ENCODE assay signal across 27 mouse cellular contexts in the genomic region with DNA sequence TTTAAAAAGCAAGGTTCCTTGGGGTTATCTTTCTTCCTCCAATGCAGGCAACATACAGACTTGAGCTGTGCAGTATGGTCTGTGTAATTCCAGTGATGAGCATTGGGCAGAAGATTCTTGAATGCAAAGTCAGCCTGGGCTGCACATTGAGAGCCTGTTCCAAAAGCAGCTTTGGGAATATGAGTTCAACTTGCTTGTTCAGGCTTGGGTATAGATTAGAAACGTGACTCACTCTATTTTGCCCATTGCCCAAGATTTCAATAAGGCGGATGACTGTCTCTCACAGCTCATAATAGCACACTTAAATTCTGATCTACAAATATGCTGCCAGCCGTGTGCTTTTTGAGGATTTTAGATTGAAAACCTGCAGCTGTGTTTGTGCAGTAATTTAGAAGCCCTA. TPM values are rescaled to one million over a fixed set of nuclear protein-coding genes. Genes with fewer than 3 reads are reported as not detected.
DNase-seq lines count a peak whose midpoint lies in the region; ATAC-seq and TF ChIP-seq lines count a peak whose summit lies in the region.
"Had no signal": no experiment of that assay in that cellular context is flagged by ENCODE, and none has a peak within 500 bp of the region (broad histone marks: within the 10 kb centered on the region; RNA-seq: fewer than 3 reads in every experiment).

No protein-coding gene starts in this region.

- no peak overlapping the region for H3K4me3 ChIP-seq in forebrain, embryonic 14.5 days (ENCODE audit: low read depth, low read length)
- H3K4me3 ChIP-seq in forebrain, embryonic 10.5 days: no peak overlapping the region
- H3K4me3 ChIP-seq in forebrain, postnatal 0 days (ENCODE audit: low read depth, low read length): no peak overlapping the region
- H3K4me3 ChIP-seq: embryonic facial prominence, embryonic 15.5 days; erythroblast, embryonic 14.5 days; gastrocnemius, adult 2 months; heart, embryonic 10.5 days; hindbrain, embryonic 13.5 days; intestine, embryonic 15.5 days had no signal

- TF ChIP-seq CTCF in forebrain, postnatal 0 days (IDR thresholded peaks at IDR 0.05; ENCODE audit: low read depth): no peak

- H3K9me3 ChIP-seq in forebrain, embryonic 14.5 days (replicated peaks; ENCODE audit: control insufficient read depth, low read length): no peaks in the 10 kb centered on the region
- no peaks in the 10 kb centered on the region for H3K9me3 ChIP-seq in forebrain, embryonic 10.5 days
- H3K9me3 ChIP-seq in forebrain, postnatal 0 days (ENCODE audit: low read length): no peaks in the 10 kb centered on the region
- H3K9me3 ChIP-seq: embryonic facial prominence, embryonic 15.5 days; heart, embryonic 10.5 days; hindbrain, embryonic 13.5 days; intestine, embryonic 15.5 days had no signal

- no peaks in the 10 kb centered on the region for H3K4me1 ChIP-seq in forebrain, embryonic 14.5 days (ENCODE audit: control insufficient read depth, insufficient read depth, low read length)
- H3K4me1 ChIP-seq in forebrain, embryonic 10.5 days: no peaks in the 10 kb centered on the region
- H3K4me1 ChIP-seq in forebrain, postnatal 0 days (ENCODE audit: insufficient read depth): no peaks in the 10 kb centered on the region
- H3K4me1 ChIP-seq: embryonic facial prominence, embryonic 15.5 days; heart, embryonic 10.5 days; hindbrain, embryonic 13.5 days; intestine, embryonic 15.5 days had no signal

- H3K27ac ChIP-seq in forebrain, embryonic 14.5 days (ENCODE audit: low read depth, low read length): no peak overlapping the region
- H3K27ac ChIP-seq in forebrain, embryonic 10.5 days: no peak overlapping the region
- H3K27ac ChIP-seq in forebrain, postnatal 0 days (ENCODE audit: low read depth, low read length): no peak overlapping the region
- H3K27ac ChIP-seq: embryonic facial prominence, embryonic 15.5 days; gastrocnemius, adult 2 months; heart, embryonic 10.5 days; hindbrain, embryonic 13.5 days; hindbrain, postnatal 0 days; intestine, embryonic 15.5 days had no signal

- no peaks in the 10 kb centered on the region for H3K36me3 ChIP-seq in forebrain, embryonic 14.5 days (ENCODE audit: control insufficient read depth, insufficient read depth, low read length)
- no peaks in the 10 kb centered on the region for H3K36me3 ChIP-seq in forebrain, embryonic 10.5 days (replicated peaks)
- no peaks in the 10 kb centered on the region for H3K36me3 ChIP-seq in forebrain, postnatal 0 days (ENCODE audit: insufficient read depth)
- H3K36me3 ChIP-seq: embryonic facial prominence, embryonic 15.5 days; heart, embryonic 10.5 days; hindbrain, embryonic 13.5 days; intestine, embryonic 15.5 days had no signal

- H3K27me3 ChIP-seq in forebrain, embryonic 14.5 days (replicated peaks; ENCODE audit: control insufficient read depth, insufficient read depth, low read length): no peaks in the 10 kb centered on the region
- H3K27me3 ChIP-seq in forebrain, embryonic 10.5 days (ENCODE audit: poor library complexity, severe bottlenecking): no peaks in the 10 kb centered on the region
- H3K27me3 ChIP-seq in forebrain, postnatal 0 days (ENCODE audit: insufficient read depth, low read length): no peaks in the 10 kb centered on the region
- H3K27me3 ChIP-seq: embryonic facial prominence, embryonic 15.5 days; hindbrain, embryonic 13.5 days; intestine, embryonic 15.5 days; Patski had no signal

- DNase-seq in forebrain, embryonic 14.5 days (ENCODE audit: low spot score): peak; percentile 15
- DNase-seq in forebrain, embryonic 10.5 days (ENCODE audit: extremely low spot score, low spot score): no peak
- DNase-seq in heart, adult 11 months: peak; percentile 18
- no peak for DNase-seq in heart, postnatal 25 days (ENCODE audit: low spot score)
- peak; percentile 70 for DNase-seq in brain, adult 2 months (ENCODE audit: low read depth, low spot score)
- DNase-seq in forebrain, postnatal 0 days: peak; percentile 43
- no peak for DNase-seq in gastrocnemius, postnatal 4 days (ENCODE audit: low spot score in 2 of 2)
- DNase-seq: adrenal gland, adult 2 months; adrenal gland, postnatal 25 days; cerebellum, adult 11 months; cerebellum, adult 8-10 months; cerebellum, postnatal 14 days; embryo, embryonic 11 days; gastrocnemius, adult 2 months; gastrocnemius, postnatal 25 days; heart, adult 18-20 months; heart, postnatal 10 days; kidney, adult 18-20 months had no signal

- intact Hi-C loops in heart, postnatal 25 days (cut with DNase I): no loop called here

- no peak overlapping the region for H3K9ac ChIP-seq in forebrain, embryonic 14.5 days (ENCODE audit: low read length)
- H3K9ac ChIP-seq in forebrain, postnatal 0 days: no peak overlapping the region
- H3K9ac ChIP-seq: embryonic facial prominence, embryonic 15.5 days; hindbrain, embryonic 13.5 days; intestine, embryonic 15.5 days had no signal

- WGBS in forebrain, embryonic 14.5 days: 64% methylated on average over 3 of the region's 3 CpGs
- WGBS in forebrain, embryonic 10.5 days: 75% methylated on average over 3 of the region's 3 CpGs
- WGBS in forebrain, postnatal 0 days: 44% methylated on average over 3 of the region's 3 CpGs

- no peak for ATAC-seq in forebrain, embryonic 14.5 days
- ATAC-seq in forebrain, postnatal 0 days: peak; percentile 77
- ATAC-seq: activated CD4-positive, CD25-positive, alpha-beta regulatory T cell, adult 4 months; hindbrain, postnatal 0 days; intestine, embryonic 15.5 days; Patski had no signal

- no peak overlapping the region for H3K4me2 ChIP-seq in forebrain, embryonic 14.5 days (ENCODE audit: low read length)
- no peak overlapping the region for H3K4me2 ChIP-seq in forebrain, postnatal 0 days (ENCODE audit: low read depth)
- H3K4me2 ChIP-seq: embryonic facial prominence, embryonic 15.5 days; hindbrain, embryonic 13.5 days; intestine, embryonic 15.5 days had no signal

RNA-seq across cellular contexts. Expression of gene Thrb, which starts 18.3 kb away (rescaled TPM):
- 0.73 and 1.2 TPM in 2 replicates for polyA plus RNA-seq in forebrain, embryonic 14.5 days (2014; fragmentation: Nextera tagmentation; extraction: Ambion mirVana)
- polyA plus RNA-seq in forebrain, embryonic 10.5 days (2016; fragmentation: Nextera tagmentation; extraction: Ambion mirVana): 0.73 and 0.74 TPM in 2 replicates
- 10 to 100 TPM; 23.8 to 26.3 TPM for total RNA-seq in heart, postnatal 25 days (2021)
- total RNA-seq in forebrain, postnatal 0 days (2014; rRNA removed): 6.2 and 10.8 TPM in 2 replicates
- polyA plus RNA-seq in forebrain, postnatal 0 days (2015; fragmentation: Nextera tagmentation; extraction: Ambion mirVana): 1.4 and 3.3 TPM in 2 replicates
- total RNA-seq in gastrocnemius, postnatal 4 days (2021): 1 to 10 TPM; 1.1 to 2.6 TPM
- total RNA-seq: MEL had no signal

Comparison
In these comparisons a context has a peak if more than half of its experiments do, and no peak if none do; other contexts are left out.
1. DNase-seq: peak in forebrain, embryonic 14.5 days (single experiment), heart, adult 11 months (single experiment), brain, adult 2 months (single experiment) and forebrain, postnatal 0 days (single experiment); none in forebrain, embryonic 10.5 days (single experiment), heart, postnatal 25 days (single experiment) and gastrocnemius, postnatal 4 days (0 of 2).